Mouse (Mus musculus): ENCODE data around the gene Cenpe.
"Not testable (repeated sequence)": the region's sequence is repeated elsewhere in the genome, so short reads cannot be mapped to it uniquely, and the experiment has no call there.

Cenpe gene

GRCm38 (mm10) chr3:135211805-135212657, at the start of gene Cenpe:
TSS of gene Cenpe (plus strand) at chr3:135212537.
- DNase-seq (ENCODE audit: low read depth, low spot score) = peak; percentile 93

- DNase-seq (ENCODE audit: low read depth, low spot score) = no peak
These were observed 40.4 kb upstream of the Cenpe start for GRCm38 (mm10) chr3:135171898-135172446.

GRCm38 (mm10) chr3:135191861-135192260, 20.5 kb upstream of the Cenpe start:
- DNase-seq (ENCODE audit: low read depth, low spot score) = no peak

- DNase-seq (ENCODE audit: low read depth, low spot score) = not testable (repeated sequence)
These were observed 14.3 kb upstream of the Cenpe start for GRCm38 (mm10) chr3:135198051-135198450.

GRCm38 (mm10) chr3:135200409-135201303, 11.7 kb upstream of the Cenpe start:
- DNase-seq (ENCODE audit: low read depth, low spot score) = no peak

- no peak for DNase-seq (ENCODE audit: low read depth, low spot score)
These were observed 5.7 kb upstream of the Cenpe start for GRCm38 (mm10) chr3:135206621-135207020.

GRCm38 (mm10) chr3:135212658-135213350, 467 bp downstream of the Cenpe start:
- DNase-seq (ENCODE audit: low read depth, low spot score) = no peak

GRCm38 (mm10) chr3:135232058-135232457, 19.7 kb downstream of the Cenpe start:
- no peak for DNase-seq (ENCODE audit: low read depth, low spot score)

- no peak for DNase-seq (ENCODE audit: low read depth, low spot score)
These were observed 20.1 kb downstream of the Cenpe start for GRCm38 (mm10) chr3:135232462-135232861.

- DNase-seq (ENCODE audit: low read depth, low spot score) = peak; percentile 7
These were observed 33.4 kb downstream of the Cenpe start for GRCm38 (mm10) chr3:135245733-135246132.

- no peak for DNase-seq (ENCODE audit: low read depth, low spot score)
These were observed 34.5 kb downstream of the Cenpe start for GRCm38 (mm10) chr3:135246828-135247227.

GRCm38 (mm10) chr3:135249104-135249503, 36.8 kb downstream of the Cenpe start:
- no peak for DNase-seq (ENCODE audit: low read depth, low spot score)

GRCm38 (mm10) chr3:135251825-135252224, 39.5 kb downstream of the Cenpe start:
- no peak for DNase-seq (ENCODE audit: low read depth, low spot score)

- no peak for DNase-seq (ENCODE audit: low read depth, low spot score)
These were observed 42.4 kb downstream of the Cenpe start for GRCm38 (mm10) chr3:135254784-135255183.

GRCm38 (mm10) chr3:135258919-135259318, 46.6 kb downstream of the Cenpe start:
- DNase-seq (ENCODE audit: low read depth, low spot score) = no peak

GRCm38 (mm10) chr3:135260233-135260632, 47.9 kb downstream of the Cenpe start:
- no peak for DNase-seq (ENCODE audit: low read depth, low spot score)

- no peak for DNase-seq (ENCODE audit: low read depth, low spot score)
These were observed 56.3 kb downstream of the Cenpe start for GRCm38 (mm10) chr3:135268616-135269015.

- no peak for DNase-seq (ENCODE audit: low read depth, low spot score)
These were observed 57.2 kb downstream of the Cenpe start for GRCm38 (mm10) chr3:135269391-135269990.

GRCm38 (mm10) chr3:135272627-135273026, 60.3 kb downstream of the Cenpe start:
- no peak for DNase-seq (ENCODE audit: low read depth, low spot score)

GRCm38 (mm10) chr3:135273047-135273446, 60.7 kb downstream of the Cenpe start:
- DNase-seq (ENCODE audit: low read depth, low spot score) = no peak

- no peak for DNase-seq (ENCODE audit: low read depth, low spot score)
These were observed 67.8 kb downstream of the Cenpe start for GRCm38 (mm10) chr3:135280160-135280559.

Measured in embryo, embryonic 11.5 days (tissue).